Mouse (Mus musculus) kidney, adult 8-10 months (tissue): ENCODE measurements around the gene Arid3a.

Source experiments
- DNase-seq, 2 experiments: peaks; one replicate each; pipeline ENCODE4 v3.0.0; 2022

The Arid3a gene

GRCm38 (mm10) chr10:79928907-79929701, 2.3 kb downstream of the Arid3a start:
- DNase-seq, result no peak

DNA sequence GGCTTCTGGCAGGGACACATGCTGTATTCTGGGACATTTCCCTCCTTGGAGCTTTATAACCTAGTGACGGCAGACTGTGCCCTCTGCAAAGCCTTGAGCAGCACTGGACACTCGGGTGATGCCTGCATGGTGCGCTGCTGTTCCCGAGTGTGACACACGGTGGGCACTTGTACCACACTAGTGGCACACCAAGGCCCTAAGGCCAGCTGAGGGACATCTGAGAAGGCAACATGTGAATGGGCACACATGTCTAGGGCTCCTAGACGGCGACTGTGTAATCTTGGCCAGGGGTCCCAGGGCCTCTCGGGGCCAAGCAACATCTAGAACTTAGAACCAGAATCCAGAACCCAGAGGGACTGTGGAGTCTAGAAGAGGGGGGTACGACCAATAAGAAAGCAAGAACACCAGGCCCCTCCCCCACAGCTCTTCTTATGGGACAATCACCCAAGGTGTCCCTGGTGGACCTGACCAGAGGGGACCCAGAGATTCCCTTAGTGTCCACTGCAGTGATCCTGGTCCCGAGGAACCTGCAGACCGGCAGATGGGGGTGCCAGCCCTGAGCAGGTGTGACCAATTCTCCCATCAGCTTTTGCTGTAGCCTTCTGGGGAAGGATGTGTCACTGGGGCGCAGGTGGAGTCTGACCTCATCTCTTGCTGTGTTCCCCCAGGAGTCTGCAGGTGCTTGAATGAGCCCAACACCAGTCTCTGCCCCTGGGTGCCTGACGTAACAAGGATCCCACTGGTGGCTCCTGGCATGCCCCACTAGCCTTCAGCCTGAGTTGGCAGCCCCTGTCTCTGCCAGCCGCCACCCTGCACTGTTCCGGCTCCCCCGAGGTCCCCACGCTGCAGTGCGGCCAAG, 3.4 kb downstream of the Arid3a start:
- DNase-seq, result no peak

- no peak for DNase-seq
These were observed 4.0 kb downstream of the Arid3a start for GRCm38 (mm10) chr10:79930826-79931186.

- DNase-seq, result no peak
These were observed 5.0 kb downstream of the Arid3a start for GRCm38 (mm10) chr10:79931797-79932196.

- DNase-seq, result peak; percentile 41 to 65
These were observed 5.9 kb downstream of the Arid3a start for GRCm38 (mm10) chr10:79932736-79933135.

DNA sequence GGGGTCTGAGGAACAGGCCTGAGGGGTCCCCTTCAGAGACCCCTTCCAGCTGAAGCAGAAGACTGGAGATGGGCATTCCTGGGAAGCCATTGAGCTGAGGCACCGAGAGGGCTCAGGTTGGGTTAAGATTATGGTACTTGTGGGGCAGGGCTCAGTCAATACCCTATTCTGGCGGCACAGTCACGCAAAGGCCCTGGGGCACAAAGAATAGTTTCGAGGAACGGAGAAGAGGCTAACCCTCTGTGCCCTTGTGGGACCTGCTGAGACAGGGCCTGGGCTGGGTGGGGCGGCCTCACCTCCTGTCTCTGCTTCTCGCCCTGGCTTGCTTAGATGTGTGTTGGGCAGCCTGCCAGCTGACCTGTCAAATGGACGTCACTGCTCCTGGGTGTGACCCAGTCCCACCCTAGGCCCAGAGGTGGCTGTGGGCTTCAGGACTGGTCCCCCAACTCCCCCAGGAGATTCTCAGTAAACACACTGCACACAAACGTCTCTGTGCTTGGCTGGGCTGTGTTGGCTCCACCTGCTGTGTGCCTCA, 6.4 kb downstream of the Arid3a start:
- DNase-seq, result no peak

GRCm38 (mm10) chr10:79933861-79934260, 7.0 kb downstream of the Arid3a start:
- DNase-seq, result no peak

- DNase-seq, result peak; percentile 85 to 89
These were observed 7.5 kb downstream of the Arid3a start for GRCm38 (mm10) chr10:79934272-79934721.

GRCm38 (mm10) chr10:79934794-79935569, 8.1 kb downstream of the Arid3a start:
- DNase-seq, result no peak

GRCm38 (mm10) chr10:79936284-79936910, 9.6 kb downstream of the Arid3a start:
- DNase-seq, result peak; percentile 80 to 84

GRCm38 (mm10) chr10:79936911-79937441, 10.1 kb downstream of the Arid3a start:
- peak; percentile 79 for DNase-seq

- peak; percentile 59 to 70 for DNase-seq
These were observed 11.1 kb downstream of the Arid3a start for GRCm38 (mm10) chr10:79937775-79938526.

GRCm38 (mm10) chr10:79940749-79941148, 13.9 kb downstream of the Arid3a start:
- DNase-seq, result no peak

- no peak for DNase-seq
These were observed 16.1 kb downstream of the Arid3a start for GRCm38 (mm10) chr10:79942988-79943387.

DNA sequence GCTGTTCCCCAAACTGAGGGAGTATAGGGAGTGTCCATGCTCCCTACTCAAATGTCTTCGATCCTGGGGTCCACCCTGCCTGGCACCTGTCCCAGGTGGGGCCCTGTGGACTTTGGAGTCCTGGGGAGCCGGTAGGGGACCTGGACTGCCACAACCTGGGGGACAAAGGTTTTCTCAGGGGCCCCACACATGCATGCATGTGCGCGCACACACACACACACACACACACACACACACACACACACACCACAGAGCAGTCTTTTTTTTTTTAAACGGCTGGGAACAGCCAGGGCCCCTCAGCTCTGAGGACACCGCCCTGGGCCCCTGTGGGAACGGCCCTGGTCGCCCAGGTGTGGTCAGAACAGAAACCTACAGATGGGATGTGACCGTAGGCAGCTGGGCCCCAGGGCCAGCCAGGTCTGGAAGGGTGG, 16.6 kb downstream of the Arid3a start:
- DNase-seq, result no peak

GRCm38 (mm10) chr10:79945507-79946234, 18.8 kb downstream of the Arid3a start:
- DNase-seq, result peak; percentile 59 to 80

DNA sequence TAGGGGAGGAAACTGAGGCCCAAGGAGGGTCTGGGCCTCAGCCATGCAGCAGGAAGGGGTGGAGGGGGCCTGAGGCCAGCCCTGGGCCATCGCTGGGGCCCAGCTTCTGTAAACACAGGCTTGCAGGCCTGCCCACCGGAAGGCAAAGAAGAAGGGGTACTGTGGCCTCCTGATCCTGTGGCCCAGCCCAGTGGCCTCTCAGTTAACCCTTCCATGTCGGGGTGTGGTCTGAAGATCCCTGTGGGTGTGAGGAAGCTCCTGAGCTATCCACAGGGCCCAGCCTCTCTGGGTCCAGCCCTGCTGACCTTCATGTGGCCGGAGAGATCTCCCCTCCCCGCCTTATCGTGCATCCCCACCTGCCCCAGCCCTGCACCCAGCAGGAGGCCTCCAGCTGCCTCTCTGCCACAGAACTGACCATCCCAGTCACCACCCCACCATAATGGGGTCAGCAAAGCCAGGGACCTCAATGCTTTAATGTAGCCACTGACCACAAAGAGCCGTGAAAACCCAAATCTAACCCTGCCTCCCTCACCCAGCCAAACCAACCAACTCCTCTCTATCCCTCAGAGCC, 20.0 kb downstream of the Arid3a start:
- DNase-seq, result no peak

- DNase-seq, result no peak
These were observed 20.7 kb downstream of the Arid3a start for GRCm38 (mm10) chr10:79947502-79947901.

- DNase-seq, result peak in 1 of 2 experiments; percentile 45
These were observed 23.0 kb downstream of the Arid3a start for GRCm38 (mm10) chr10:79949873-79950272.

DNA sequence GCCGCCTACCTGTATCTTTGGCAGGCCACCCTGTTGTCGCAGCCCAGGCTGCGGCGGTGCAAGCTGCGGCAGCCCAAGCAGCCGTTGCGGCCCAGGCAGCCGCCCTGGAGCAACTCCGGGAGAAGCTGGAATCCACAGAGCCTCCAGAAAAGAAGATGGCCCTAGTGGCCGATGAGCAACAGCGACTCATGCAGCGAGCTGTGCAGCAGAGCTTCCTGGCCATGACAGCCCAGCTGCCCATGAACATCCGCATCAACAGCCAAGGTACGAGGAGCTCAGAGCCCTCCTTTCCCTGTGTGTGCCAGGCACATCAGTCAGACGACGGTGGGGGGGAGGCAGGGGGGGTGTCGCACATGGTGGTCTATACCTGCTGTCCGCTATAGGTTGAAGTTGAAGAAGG, 23.8 kb downstream of the Arid3a start:
- no peak for DNase-seq
